Mouse (Mus musculus): ENCODE results near the gene Eomes.

Eomes gene

GRCm38 (mm10) chr9:118488138-118488895 lies 10.3 kb downstream of the Eomes start:
- peak; percentile 74 for DNase-seq

- DNase-seq: no peak
These were observed 11.0 kb downstream of the Eomes start for GRCm38 (mm10) chr9:118488896-118489578.

GRCm38 (mm10) chr9:118489579-118490019 lies 11.6 kb downstream of the Eomes start:
- peak; percentile 81 for DNase-seq

- no peak for DNase-seq
These were observed 13.2 kb downstream of the Eomes start for GRCm38 (mm10) chr9:118491195-118491594.

- no peak for DNase-seq
These were observed 15.1 kb downstream of the Eomes start for GRCm38 (mm10) chr9:118492932-118493698.

- DNase-seq: no peak
These were observed 16.1 kb downstream of the Eomes start for GRCm38 (mm10) chr9:118494106-118494505.

- DNase-seq: no peak
These were observed 17.9 kb downstream of the Eomes start for GRCm38 (mm10) chr9:118495933-118496332.

- DNase-seq: no peak
These were observed 18.9 kb downstream of the Eomes start for GRCm38 (mm10) chr9:118496952-118497351.

- DNase-seq: no peak
These were observed 20.0 kb downstream of the Eomes start for GRCm38 (mm10) chr9:118498061-118498460.

- no peak for DNase-seq
These were observed 23.0 kb downstream of the Eomes start for GRCm38 (mm10) chr9:118500963-118501362.

- DNase-seq: no peak
These were observed 26.6 kb downstream of the Eomes start for GRCm38 (mm10) chr9:118504656-118505055.

- peak; percentile 92 for DNase-seq
These were observed 28.0 kb downstream of the Eomes start, which contains the start of gene Golga4 for GRCm38 (mm10) chr9:118506020-118506403. Gene Golga4, plus strand, starts transcription at chr9:118506267.

- DNase-seq: peak; percentile 30
These were observed 28.6 kb downstream of the Eomes start for GRCm38 (mm10) chr9:118506404-118507231.

- no peak for DNase-seq
These were observed 29.5 kb downstream of the Eomes start for GRCm38 (mm10) chr9:118507552-118507951.

GRCm38 (mm10) chr9:118508601-118509000 lies 30.6 kb downstream of the Eomes start:
- no peak for DNase-seq

GRCm38 (mm10) chr9:118510941-118511690 lies 33.1 kb downstream of the Eomes start:
- DNase-seq: no peak

GRCm38 (mm10) chr9:118512681-118513233 lies 34.7 kb downstream of the Eomes start:
- DNase-seq: no peak

GRCm38 (mm10) chr9:118515476-118515875 lies 37.5 kb downstream of the Eomes start:
- no peak for DNase-seq

GRCm38 (mm10) chr9:118516162-118516561 lies 38.1 kb downstream of the Eomes start:
- DNase-seq: no peak

- DNase-seq: no peak
These were observed 39.6 kb downstream of the Eomes start for GRCm38 (mm10) chr9:118517619-118518018.

- DNase-seq: no peak
These were observed 41.1 kb downstream of the Eomes start for GRCm38 (mm10) chr9:118519101-118519500.

Data from cerebellum, adult 8-10 months (tissue).